Mouse (Mus musculus): ENCODE data around the gene Ptn. TPM values are rescaled to one million over a fixed set of nuclear protein-coding genes. Genes with fewer than 3 reads are reported as not detected.

Gene Ptn
- polyA plus RNA-seq, 1 experiment = 3.1 TPM

GRCm38 (mm10) chr6:36772541-36772940 is 37.5 kb downstream of the Ptn start:
- Histone ChIP-seq H3K4me2 (ENCODE audit: low read depth) (no peak overlapping the region), H3K36me3 (ENCODE audit: control insufficient read depth, insufficient read depth) (no peaks in the 10 kb centered on the region), H3K27me3 (ENCODE audit: control insufficient read depth, insufficient read depth, insufficient read length) (no peaks in the 10 kb centered on the region), H3K4me3 (no peak overlapping the region), H3K79me2 (ENCODE audit: control insufficient read depth, insufficient read depth) (no peaks in the 10 kb centered on the region), H3ac (ENCODE audit: control insufficient read depth, insufficient read length) (no peak overlapping the region)
- TF ChIP-seq POLR2A (IDR thresholded peaks at IDR 0.05; ENCODE audit: insufficient read length, low read depth) = no peak
- no peak for TF ChIP-seq REST (IDR thresholded peaks at IDR 0.05; ENCODE audit: insufficient read depth, insufficient read length)
- TF ChIP-seq SRF (IDR thresholded peaks at IDR 0.05; ENCODE audit: control insufficient read depth, insufficient read length, low read depth) = no peak
- no peak for TF ChIP-seq MYOD1 (IDR thresholded peaks at IDR 0.05; ENCODE audit: control insufficient read depth in 1 of 3, insufficient read length in 2 of 3, low read depth in 2 of 3)
- TF ChIP-seq TCF3 (IDR thresholded peaks at IDR 0.05; ENCODE audit: insufficient read length, low read depth) = no peak
- no peak for TF ChIP-seq E2F4 (IDR thresholded peaks at IDR 0.05; ENCODE audit: insufficient read depth)
- TF ChIP-seq MYOG (IDR thresholded peaks at IDR 0.05; ENCODE audit: control insufficient read depth in 1 of 3, insufficient read depth in 1 of 3, insufficient read length in 2 of 3, low read depth in 2 of 3) = no peak
- no peak for TF ChIP-seq POLR2AphosphoS2 (IDR thresholded peaks at IDR 0.05; ENCODE audit: insufficient read length, low read depth)
- no peak for TF ChIP-seq CEBPB (IDR thresholded peaks at IDR 0.05; ENCODE audit: insufficient read depth, poor library complexity, severe bottlenecking)
- no peak for TF ChIP-seq TCF12 (IDR thresholded peaks at IDR 0.05; ENCODE audit: insufficient read depth, poor library complexity, severe bottlenecking)
- no peak for TF ChIP-seq MAX (IDR thresholded peaks at IDR 0.05; ENCODE audit: low read depth)
- no peak for TF ChIP-seq USF1 (IDR thresholded peaks at IDR 0.05; ENCODE audit: low read depth)

DNA sequence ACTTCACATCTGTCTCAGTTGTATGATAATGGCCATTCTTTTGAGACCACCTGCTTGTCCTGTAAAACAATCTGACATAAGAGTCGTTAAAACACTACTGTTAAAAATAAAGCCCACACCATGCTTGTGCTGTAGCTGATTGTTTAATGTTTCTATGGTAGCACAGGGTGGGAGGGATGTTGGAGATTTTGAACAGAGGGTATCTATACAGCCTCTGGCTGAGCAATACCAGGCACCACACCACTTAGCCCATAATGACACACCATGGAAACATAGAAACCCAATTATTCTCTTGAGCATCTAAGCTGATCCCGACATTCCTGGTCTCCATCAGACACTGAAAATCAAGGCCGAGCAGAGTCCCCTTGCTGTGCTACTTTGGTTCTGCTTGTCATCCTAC is 41.0 kb downstream of the Ptn start:
- no peak overlapping the region for H3K4me3 ChIP-seq
- no peak for TF ChIP-seq USF1 (IDR thresholded peaks at IDR 0.05; ENCODE audit: low read depth)
- no peak for TF ChIP-seq CEBPB (IDR thresholded peaks at IDR 0.05; ENCODE audit: insufficient read depth, poor library complexity, severe bottlenecking)
- TF ChIP-seq TCF12 (IDR thresholded peaks at IDR 0.05; ENCODE audit: insufficient read depth, poor library complexity, severe bottlenecking) = no peak
- no peak for TF ChIP-seq MYOD1 (IDR thresholded peaks at IDR 0.05; ENCODE audit: control insufficient read depth in 1 of 3, insufficient read length in 2 of 3, low read depth in 2 of 3)
- TF ChIP-seq E2F4 (IDR thresholded peaks at IDR 0.05; ENCODE audit: insufficient read depth) = no peak
- no peak for TF ChIP-seq REST (IDR thresholded peaks at IDR 0.05; ENCODE audit: insufficient read depth, insufficient read length)
- TF ChIP-seq TCF3 (IDR thresholded peaks at IDR 0.05; ENCODE audit: insufficient read length, low read depth) = no peak
- no peak for TF ChIP-seq POLR2AphosphoS2 (IDR thresholded peaks at IDR 0.05; ENCODE audit: insufficient read length, low read depth)
- TF ChIP-seq MYOG (IDR thresholded peaks at IDR 0.05; ENCODE audit: control insufficient read depth in 1 of 3, insufficient read depth in 1 of 3, insufficient read length in 2 of 3, low read depth in 2 of 3) = no peak
- no peak for TF ChIP-seq SRF (IDR thresholded peaks at IDR 0.05; ENCODE audit: control insufficient read depth, insufficient read length, low read depth)
- no peak for TF ChIP-seq POLR2A (IDR thresholded peaks at IDR 0.05; ENCODE audit: insufficient read length, low read depth)
- no peak for TF ChIP-seq MAX (IDR thresholded peaks at IDR 0.05; ENCODE audit: low read depth)
- H3K36me3 ChIP-seq (ENCODE audit: control insufficient read depth, insufficient read depth) = no peaks in the 10 kb centered on the region
- no peak overlapping the region for H3ac ChIP-seq (ENCODE audit: control insufficient read depth, insufficient read length)
- H3K27me3 ChIP-seq (ENCODE audit: control insufficient read depth, insufficient read depth, insufficient read length) = no peaks in the 10 kb centered on the region
- no peaks in the 10 kb centered on the region for H3K79me2 ChIP-seq (ENCODE audit: control insufficient read depth, insufficient read depth)
- no peak overlapping the region for H3K4me2 ChIP-seq (ENCODE audit: low read depth)

DNA sequence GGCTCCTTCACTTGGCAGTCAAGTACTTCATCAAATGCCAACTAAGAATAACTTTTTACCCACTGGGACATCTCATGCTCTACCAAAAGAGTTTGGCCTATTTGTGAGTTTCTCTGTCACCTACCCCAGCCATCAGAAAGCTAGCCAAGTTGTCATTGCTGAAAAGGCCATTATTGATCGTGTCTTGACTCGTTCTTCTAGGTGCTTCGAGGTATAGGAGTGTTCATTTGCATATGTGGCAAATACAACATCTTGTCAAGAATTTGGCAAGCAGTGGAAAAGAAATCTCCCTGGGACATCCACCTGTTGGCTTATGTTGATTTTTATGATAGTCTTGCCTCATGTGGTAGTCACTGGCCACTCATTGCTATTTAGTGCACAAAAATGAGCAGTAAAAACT is 43.1 kb downstream of the Ptn start:
- TF ChIP-seq POLR2AphosphoS2 (IDR thresholded peaks at IDR 0.05; ENCODE audit: insufficient read length, low read depth) = no peak
- no peak for TF ChIP-seq MYOG (IDR thresholded peaks at IDR 0.05; ENCODE audit: control insufficient read depth in 1 of 3, insufficient read depth in 1 of 3, insufficient read length in 2 of 3, low read depth in 2 of 3)
- no peak for TF ChIP-seq MAX (IDR thresholded peaks at IDR 0.05; ENCODE audit: low read depth)
- no peak for TF ChIP-seq TCF3 (IDR thresholded peaks at IDR 0.05; ENCODE audit: insufficient read length, low read depth)
- no peak overlapping the region for H3K4me2 ChIP-seq (ENCODE audit: low read depth)
- no peak overlapping the region for H3ac ChIP-seq (ENCODE audit: control insufficient read depth, insufficient read length)
- no peak overlapping the region for H3K4me3 ChIP-seq
- no peaks in the 10 kb centered on the region for H3K36me3 ChIP-seq (ENCODE audit: control insufficient read depth, insufficient read depth)
- no peaks in the 10 kb centered on the region for H3K79me2 ChIP-seq (ENCODE audit: control insufficient read depth, insufficient read depth)
- H3K27me3 ChIP-seq (ENCODE audit: control insufficient read depth, insufficient read depth, insufficient read length) = no peaks in the 10 kb centered on the region

- Histone ChIP-seq H3K27me3 (ENCODE audit: control insufficient read depth, insufficient read depth, insufficient read length) (no peaks in the 10 kb centered on the region), H3K79me2 (ENCODE audit: control insufficient read depth, insufficient read depth) (no peaks in the 10 kb centered on the region), H3K4me2 (ENCODE audit: low read depth) (no peak overlapping the region), H3K36me3 (ENCODE audit: control insufficient read depth, insufficient read depth) (no peaks in the 10 kb centered on the region), H3ac (ENCODE audit: control insufficient read depth, insufficient read length) (no peak overlapping the region), H3K4me3 (no peak overlapping the region)
- TF ChIP-seq POLR2AphosphoS2 (IDR thresholded peaks at IDR 0.05; ENCODE audit: insufficient read length, low read depth) = no peak
- TF ChIP-seq POLR2A (IDR thresholded peaks at IDR 0.05; ENCODE audit: insufficient read length, low read depth) = no peak
- TF ChIP-seq TCF12 (IDR thresholded peaks at IDR 0.05; ENCODE audit: insufficient read depth, poor library complexity, severe bottlenecking) = no peak
- no peak for TF ChIP-seq USF1 (IDR thresholded peaks at IDR 0.05; ENCODE audit: low read depth)
- no peak for TF ChIP-seq MYOD1 (IDR thresholded peaks at IDR 0.05; ENCODE audit: control insufficient read depth in 1 of 3, insufficient read length in 2 of 3, low read depth in 2 of 3)
- TF ChIP-seq CEBPB (IDR thresholded peaks at IDR 0.05; ENCODE audit: insufficient read depth, poor library complexity, severe bottlenecking) = no peak
- no peak for TF ChIP-seq TCF3 (IDR thresholded peaks at IDR 0.05; ENCODE audit: insufficient read length, low read depth)
- TF ChIP-seq SRF (IDR thresholded peaks at IDR 0.05; ENCODE audit: control insufficient read depth, insufficient read length, low read depth) = no peak
Observed at GRCm38 (mm10) chr6:36755001-36755885, 54.8 kb downstream of the Ptn start.
